Mouse (Mus musculus): Measurements from ENCODE around the gene Sys1.

Gene Sys1

DNA sequence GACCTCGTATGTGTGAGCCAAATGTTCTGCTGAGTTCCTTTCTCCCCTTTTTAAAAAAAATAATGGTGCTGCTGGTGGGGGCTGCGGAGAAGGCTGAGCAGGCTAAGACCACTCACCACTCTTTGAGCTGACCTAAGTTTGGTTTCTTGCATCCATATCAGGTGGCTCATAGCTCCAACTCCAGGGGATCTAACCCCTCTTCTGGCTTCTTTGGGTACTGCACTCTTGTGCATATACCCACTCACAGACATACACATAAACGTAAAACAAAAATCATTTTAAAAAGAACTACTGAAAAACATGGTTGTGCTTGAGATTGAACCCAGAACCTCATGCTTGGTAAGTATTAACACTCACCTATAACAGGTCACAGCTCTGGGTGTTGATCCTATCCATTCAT is 48.2 kb downstream of the Sys1 start:
- DNase-seq = no peak

DNA sequence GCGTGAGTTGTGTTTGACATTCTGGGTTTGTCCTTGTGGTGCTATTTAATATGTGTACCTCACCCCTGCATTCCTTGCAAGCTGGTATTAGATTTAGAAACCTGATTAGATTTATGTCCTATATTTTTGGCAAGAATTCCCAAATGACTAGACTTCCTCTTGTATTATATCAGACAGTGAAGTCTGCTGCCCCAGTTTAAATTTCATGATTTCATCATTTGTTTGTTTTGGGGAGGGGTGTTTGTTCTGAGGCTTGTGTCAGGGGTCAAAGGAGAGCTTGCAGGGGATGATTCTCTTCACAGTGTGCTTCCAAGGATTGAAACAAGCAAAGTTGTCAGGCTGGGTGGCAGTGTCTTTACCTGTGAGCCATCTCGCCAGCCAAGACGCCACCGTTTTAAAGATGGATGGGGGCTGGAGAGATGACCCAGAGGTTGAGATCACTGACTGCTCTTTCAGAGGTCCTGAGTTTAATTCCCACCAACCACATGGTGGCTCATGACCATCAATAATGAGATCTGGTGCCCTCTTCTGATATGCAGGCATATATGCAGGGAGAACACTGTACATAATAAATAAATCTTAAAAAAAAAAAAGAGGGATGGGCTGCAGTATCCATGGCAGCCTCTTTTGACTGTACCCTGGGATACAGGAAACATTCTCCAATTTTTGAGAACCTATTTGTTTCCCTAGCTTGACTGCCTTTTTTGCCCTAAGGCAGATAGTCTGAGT is 49.0 kb downstream of the Sys1 start:
- DNase-seq = no peak

DNA sequence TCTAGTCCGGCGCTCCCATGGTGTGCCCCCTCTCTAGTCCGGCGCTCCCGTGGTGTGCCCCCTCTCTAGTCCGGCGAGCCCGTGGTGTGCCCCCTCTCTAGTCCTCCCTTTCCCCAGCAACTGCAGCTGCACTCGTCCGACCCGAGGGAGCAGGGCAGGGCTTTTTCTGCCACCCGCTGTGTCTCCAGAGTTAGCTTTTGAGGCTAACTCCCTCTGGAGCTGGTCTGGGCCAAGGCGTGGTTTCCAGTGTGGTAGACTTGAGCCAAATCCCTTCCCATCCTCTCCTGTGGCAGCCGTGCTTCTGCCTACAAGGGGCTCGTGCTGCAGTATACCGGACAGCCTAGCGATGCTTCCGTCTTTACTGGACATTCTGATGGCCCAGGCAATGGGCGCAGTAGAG is 51.0 kb downstream of the Sys1 start:
- DNase-seq = no peak

DNA sequence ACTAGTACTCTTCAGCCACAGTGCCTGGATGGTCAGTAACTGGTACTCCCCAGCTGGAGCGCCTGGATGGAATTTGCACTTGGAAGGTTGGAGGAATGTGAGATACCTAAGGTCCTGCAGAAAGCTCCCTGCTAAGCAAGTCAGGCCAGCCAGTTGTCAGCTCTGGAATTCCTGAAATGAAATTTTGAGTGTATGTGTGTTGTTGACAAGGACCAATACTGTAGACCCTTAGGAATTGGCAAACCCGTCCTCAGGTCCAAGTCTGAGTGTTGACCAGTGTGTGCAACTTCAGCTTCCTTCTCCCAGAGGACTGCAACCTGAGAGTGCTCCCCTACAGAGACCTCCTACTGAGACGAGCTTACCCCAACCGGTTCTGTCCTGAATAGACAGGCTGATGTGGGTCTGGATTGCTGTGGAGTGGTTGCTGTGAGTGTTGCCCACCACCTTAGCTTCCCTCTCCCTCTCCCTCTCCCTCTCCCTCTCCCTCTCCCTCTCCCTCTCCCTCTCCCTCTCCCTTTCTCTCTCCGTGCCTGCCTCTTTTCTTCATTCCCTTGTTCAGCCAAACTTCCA is 53.9 kb downstream of the Sys1 start:
- no peak for DNase-seq

DNA sequence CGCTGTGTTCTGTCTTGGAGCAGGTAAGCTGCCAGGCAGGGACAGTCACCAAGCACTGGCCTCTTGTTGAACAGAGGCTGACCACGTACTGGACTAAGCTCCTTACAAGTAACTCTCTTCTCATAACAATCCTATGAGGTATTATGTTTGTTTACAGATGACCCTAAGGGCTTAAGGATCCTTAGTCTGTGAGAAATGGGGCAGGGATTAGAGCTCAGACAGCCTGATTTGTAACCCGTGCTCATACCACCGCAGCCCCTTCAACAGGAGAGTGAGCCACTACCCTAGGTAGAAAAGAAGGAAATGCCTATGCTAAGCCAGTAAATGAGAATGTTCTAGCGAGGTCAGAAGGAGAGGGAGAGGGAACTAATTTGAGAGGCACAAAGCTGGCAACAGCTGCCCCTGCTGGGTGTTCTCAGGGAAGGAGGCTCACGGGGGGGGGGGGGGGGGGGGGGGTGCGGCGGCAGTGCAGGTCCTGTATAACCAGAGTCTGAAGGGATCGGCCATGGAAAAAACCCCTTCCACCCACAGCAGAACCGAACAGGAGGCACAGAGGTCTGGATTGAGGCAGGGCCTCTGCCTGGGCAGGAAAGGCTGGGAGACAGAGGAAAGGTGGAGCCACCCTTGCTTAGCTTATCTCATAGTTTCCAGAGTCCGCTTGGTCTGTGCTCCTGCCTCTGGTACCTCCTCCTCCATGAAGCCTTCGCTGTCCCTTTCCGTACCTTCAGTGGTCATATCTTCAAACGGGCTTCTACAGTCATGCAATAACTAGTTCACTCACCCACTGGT is 55.6 kb downstream of the Sys1 start:
- no peak for DNase-seq

DNA sequence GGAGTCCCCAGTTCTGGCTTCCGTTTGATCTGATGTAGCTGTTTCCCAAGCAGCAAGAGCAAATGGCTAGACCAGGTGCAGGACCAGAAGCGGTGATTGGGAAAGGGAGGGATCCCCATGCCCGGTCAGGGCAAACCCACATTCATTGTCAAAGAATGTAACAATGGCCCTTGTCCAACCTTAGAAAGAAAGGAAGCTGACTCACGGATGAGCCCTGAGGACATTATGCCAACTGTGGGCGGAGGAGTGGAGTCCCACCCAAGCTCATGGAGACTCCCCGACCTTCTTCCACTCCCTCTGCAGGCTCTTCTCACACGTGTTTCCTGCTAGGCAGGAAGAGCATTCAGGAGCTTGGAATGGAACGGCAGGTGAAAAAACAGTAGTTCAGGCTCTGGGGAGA is 56.6 kb downstream of the Sys1 start:
- DNase-seq = no peak

DNA sequence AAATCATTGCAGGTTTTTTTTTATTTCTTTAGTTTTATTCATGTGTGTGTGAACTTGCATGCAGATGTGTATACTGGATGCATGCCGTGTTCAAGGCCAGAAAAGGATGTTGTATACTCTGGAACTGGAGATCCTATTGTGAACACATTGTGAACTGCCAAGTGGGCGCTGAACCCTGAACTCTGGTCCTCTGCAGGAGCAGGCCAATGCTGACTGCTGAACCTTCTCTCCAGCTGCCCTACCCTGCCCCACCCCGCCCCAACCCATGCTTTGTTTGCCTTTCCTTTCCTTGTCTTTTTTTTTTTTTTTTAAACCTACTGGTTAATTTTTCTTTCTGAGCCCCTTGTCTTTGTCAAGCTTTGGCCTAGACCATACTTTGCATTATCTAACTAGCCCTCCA is 58.2 kb downstream of the Sys1 start:
- DNase-seq = no peak

- DNase-seq = no peak
These were observed 59.1 kb downstream of the Sys1 start for GRCm38 (mm10) chr2:164515897-164516296.

DNA sequence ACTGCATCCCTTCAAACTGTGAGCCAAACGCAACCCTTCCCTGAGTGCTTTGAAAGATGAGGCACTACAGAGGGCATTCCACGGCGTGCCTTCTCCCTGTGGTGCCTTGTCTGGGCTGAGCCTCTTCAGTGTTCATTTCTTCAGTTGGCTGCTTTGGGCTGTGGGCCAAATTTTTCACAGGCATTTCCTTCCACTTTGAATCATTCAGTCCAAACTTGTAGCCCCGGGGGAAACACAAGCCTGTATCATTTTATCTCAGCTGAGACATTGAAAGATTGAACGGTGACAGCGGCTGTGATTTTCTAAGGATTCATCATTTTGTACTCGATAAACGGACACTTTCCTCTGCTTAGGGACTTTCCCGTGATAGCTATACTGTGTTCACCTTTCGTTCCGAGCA is 59.8 kb downstream of the Sys1 start:
- DNase-seq = no peak

- DNase-seq = no peak
These were observed 60.9 kb downstream of the Sys1 start for GRCm38 (mm10) chr2:164517485-164518221.

- DNase-seq = peak; percentile 43
These were observed 61.8 kb downstream of the Sys1 start for GRCm38 (mm10) chr2:164518266-164519170.

- no peak for DNase-seq
These were observed 62.4 kb downstream of the Sys1 start for GRCm38 (mm10) chr2:164519171-164519526.

DNA sequence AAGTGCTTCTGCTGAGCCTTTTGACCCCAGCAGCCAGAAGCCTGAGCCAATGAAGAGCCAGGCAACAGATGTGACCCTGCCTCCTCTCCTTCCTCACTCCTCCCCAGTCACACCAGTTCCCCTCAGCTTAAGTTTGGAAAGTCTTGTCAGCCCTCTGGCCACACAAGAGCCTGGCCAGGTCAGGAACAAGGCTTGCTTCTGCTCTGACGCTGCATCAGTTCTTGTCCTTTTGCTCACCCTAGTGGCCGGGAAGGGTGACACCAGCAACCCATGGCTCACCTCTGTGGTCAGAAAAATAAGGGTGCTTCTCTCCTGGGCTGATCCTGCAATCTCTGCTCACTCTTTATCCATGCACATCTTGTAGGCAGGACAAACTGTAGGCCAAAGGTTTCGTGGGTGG is 64.0 kb downstream of the Sys1 start:
- no peak for DNase-seq

DNA sequence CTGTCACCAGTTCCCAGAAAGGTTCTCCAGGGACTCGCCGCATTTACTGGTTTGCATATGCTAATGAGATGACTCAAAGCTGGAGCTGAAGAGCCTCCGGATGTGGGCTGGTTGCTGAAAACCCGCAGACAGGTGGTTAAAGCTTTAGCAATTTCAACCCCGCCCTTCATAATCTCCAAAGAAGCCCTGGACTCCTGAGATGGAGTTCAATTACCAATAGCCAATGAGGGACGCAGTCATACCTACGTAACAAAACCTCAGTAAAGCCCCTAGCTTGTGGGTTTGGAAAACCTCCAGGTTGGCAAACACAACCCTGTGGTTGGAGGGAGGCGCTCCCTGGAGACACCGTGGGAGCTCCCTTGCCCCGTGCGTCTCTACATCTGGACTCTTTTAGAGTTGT is 65.1 kb downstream of the Sys1 start:
- DNase-seq = no peak

DNA sequence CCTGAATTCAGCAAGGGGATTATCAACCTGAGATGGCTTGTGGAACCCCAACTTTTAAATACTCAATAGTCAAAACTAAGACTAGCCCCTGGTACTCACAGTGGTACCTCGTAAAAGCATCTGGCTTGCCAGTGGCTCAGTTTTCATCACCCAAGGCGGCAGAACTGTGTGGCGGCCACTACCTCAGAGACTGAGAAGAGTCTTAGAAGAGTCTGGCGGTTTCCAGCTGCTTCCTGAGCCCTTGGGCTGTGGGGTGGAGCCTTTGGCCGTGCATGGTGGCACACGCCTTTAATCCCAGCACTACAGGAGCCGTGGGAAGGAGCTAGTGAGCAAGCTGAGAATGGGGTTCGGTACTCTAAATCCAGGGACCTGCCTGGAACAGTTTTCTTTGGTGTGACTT is 65.5 kb downstream of the Sys1 start:
- no peak for DNase-seq

DNA sequence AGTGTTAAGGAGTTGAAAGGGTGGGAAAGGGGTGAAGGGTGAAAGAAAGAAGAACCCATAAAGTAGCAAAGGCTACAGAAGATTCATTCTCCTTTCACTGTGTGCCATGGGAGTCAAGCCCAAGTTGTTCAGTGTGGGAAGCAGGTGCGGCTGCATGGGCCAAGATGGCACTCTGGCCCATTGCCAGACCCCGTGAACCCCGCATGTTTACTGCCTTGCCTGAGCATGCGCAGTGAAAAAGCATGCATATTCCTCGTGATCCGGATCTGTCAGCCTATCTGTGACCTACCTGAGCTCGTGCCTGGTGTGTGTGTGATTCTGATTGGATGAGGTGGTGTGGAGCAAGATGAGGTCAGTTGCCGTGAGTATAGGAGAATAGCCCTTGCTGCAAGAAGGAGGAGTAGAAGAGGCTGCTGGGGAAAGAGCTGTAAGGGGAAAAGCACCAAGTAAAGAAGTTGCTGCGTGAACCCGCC is 66.6 kb downstream of the Sys1 start:
- DNase-seq = no peak

DNA sequence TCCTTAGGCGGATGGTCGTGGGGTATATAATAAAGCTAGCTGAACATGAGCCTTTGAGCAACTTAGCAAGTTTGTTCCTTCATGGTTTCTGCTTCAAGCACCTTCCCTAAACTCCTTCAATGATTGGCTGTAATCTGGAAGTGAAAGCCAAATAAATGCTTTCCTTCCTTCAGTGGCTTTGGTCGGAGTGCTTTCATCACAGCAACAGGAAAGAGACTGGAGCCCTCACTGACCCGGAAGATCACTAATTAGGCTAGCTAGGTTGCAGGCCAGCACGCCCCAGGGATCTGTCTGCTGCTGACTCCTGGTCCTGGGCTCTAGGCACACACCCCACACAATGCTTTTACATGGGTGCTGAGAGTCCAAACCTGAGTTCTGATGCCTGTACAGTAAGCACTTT is 71.8 kb downstream of the Sys1 start:
- no peak for DNase-seq

Data from right cerebral cortex, postnatal 4 days (tissue).